Mouse (Mus musculus): ENCODE data around the gene Ldoc1. TPM values are rescaled to one million over a fixed set of nuclear protein-coding genes. Genes with fewer than 3 reads are reported as not detected.

The Ldoc1 gene
- 1.8 and 2.1 TPM in 2 replicates for polyA plus RNA-seq (2011; ENCODE audit: insufficient read depth, insufficient read length, low read depth, missing spikeins)

- H3K4me3 ChIP-seq (ENCODE audit: low read depth, low read length): peak within 1 kb of the TSS; percentile 47
- H3K36me3 ChIP-seq (ENCODE audit: control insufficient read depth, insufficient read depth, low read length, poor library complexity, severe bottlenecking): no peaks in the 10 kb centered on the region
- no peak for TF ChIP-seq CTCF (IDR thresholded peaks at IDR 0.05; ENCODE audit: low read depth, low read length)
- TF ChIP-seq POLR2A (IDR thresholded peaks at IDR 0.05; ENCODE audit: insufficient read depth, low read length): no peak
- no peak for TF ChIP-seq EP300 (IDR thresholded peaks at IDR 0.05; ENCODE audit: insufficient read depth, low read depth, low read length)
- no peaks in the 10 kb centered on the region for H3K9me3 ChIP-seq (replicated peaks; ENCODE audit: control insufficient read depth, insufficient read depth, low read length, poor library complexity, severe bottlenecking)
- no peaks in the 10 kb centered on the region for H3K27me3 ChIP-seq (ENCODE audit: control insufficient read depth, insufficient read depth, low read length, poor library complexity, severe bottlenecking)
- no peak within 1 kb of the TSS for H3K27ac ChIP-seq (ENCODE audit: insufficient read depth, low read length)
- no peaks in the 10 kb centered on the region for H3K4me1 ChIP-seq (ENCODE audit: control insufficient read depth, insufficient read depth, low read length)
- no peak within 1 kb of the TSS for H3K9ac ChIP-seq (ENCODE audit: low read depth, poor library complexity, severe bottlenecking)
These were observed at the start of gene Ldoc1 for GRCm38 (mm10) chrX:61709302-61710033. TSS of gene Ldoc1 (plus strand) at chrX:61709497.

GRCm38 (mm10) chrX:61710131-61710530, 834 bp downstream of the Ldoc1 start:
- no peaks in the 10 kb centered on the region for H3K4me1 ChIP-seq (ENCODE audit: control insufficient read depth, insufficient read depth, low read length)
- no peak overlapping the region for H3K9ac ChIP-seq (ENCODE audit: low read depth, poor library complexity, severe bottlenecking)
- TF ChIP-seq EP300 (IDR thresholded peaks at IDR 0.05; ENCODE audit: insufficient read depth, low read depth, low read length): no peak
- no peak for TF ChIP-seq POLR2A (IDR thresholded peaks at IDR 0.05; ENCODE audit: insufficient read depth, low read length)
- no peak for TF ChIP-seq CTCF (IDR thresholded peaks at IDR 0.05; ENCODE audit: low read depth, low read length)
- H3K4me3 ChIP-seq (ENCODE audit: low read depth, low read length): no peak overlapping the region
- H3K36me3 ChIP-seq (ENCODE audit: control insufficient read depth, insufficient read depth, low read length, poor library complexity, severe bottlenecking): no peaks in the 10 kb centered on the region
- H3K9me3 ChIP-seq (replicated peaks; ENCODE audit: control insufficient read depth, insufficient read depth, low read length, poor library complexity, severe bottlenecking): no peaks in the 10 kb centered on the region
- H3K27me3 ChIP-seq (ENCODE audit: control insufficient read depth, insufficient read depth, low read length, poor library complexity, severe bottlenecking): no peaks in the 10 kb centered on the region
- H3K27ac ChIP-seq (ENCODE audit: insufficient read depth, low read length): no peak overlapping the region

GRCm38 (mm10) chrX:61722281-61723028, 13.2 kb downstream of the Ldoc1 start:
- Histone ChIP-seq H3K4me1 (ENCODE audit: control insufficient read depth, insufficient read depth, low read length) (no peaks in the 10 kb centered on the region), H3K9me3 (replicated peaks; ENCODE audit: control insufficient read depth, insufficient read depth, low read length, poor library complexity, severe bottlenecking) (no peaks in the 10 kb centered on the region), H3K36me3 (ENCODE audit: control insufficient read depth, insufficient read depth, low read length, poor library complexity, severe bottlenecking) (no peaks in the 10 kb centered on the region), H3K27me3 (ENCODE audit: control insufficient read depth, insufficient read depth, low read length, poor library complexity, severe bottlenecking) (no peaks in the 10 kb centered on the region), H3K4me3 (ENCODE audit: low read depth, low read length) (peak overlapping the region; percentile 24), H3K9ac (ENCODE audit: low read depth, poor library complexity, severe bottlenecking) (peak overlapping the region; percentile 39; the same call in 1 of the 2 replicates), H3K27ac (ENCODE audit: insufficient read depth, low read length) (peak overlapping the region; percentile 84)
- TF ChIP-seq EP300 (IDR thresholded peaks at IDR 0.05; ENCODE audit: insufficient read depth, low read depth, low read length) (no peak), POLR2A (IDR thresholded peaks at IDR 0.05; ENCODE audit: insufficient read depth, low read length) (peak; percentile 7)

GRCm38 (mm10) chrX:61723029-61723980, 14.0 kb downstream of the Ldoc1 start:
- Histone ChIP-seq H3K4me1 (ENCODE audit: control insufficient read depth, insufficient read depth, low read length) (no peaks in the 10 kb centered on the region), H3K36me3 (ENCODE audit: control insufficient read depth, insufficient read depth, low read length, poor library complexity, severe bottlenecking) (no peaks in the 10 kb centered on the region), H3K9ac (ENCODE audit: low read depth, poor library complexity, severe bottlenecking) (peak overlapping the region; percentile 39; the same call in 1 of the 2 replicates), H3K4me3 (ENCODE audit: low read depth, low read length) (peak overlapping the region; percentile 24), H3K27ac (ENCODE audit: insufficient read depth, low read length) (peak overlapping the region; percentile 84), H3K9me3 (replicated peaks; ENCODE audit: control insufficient read depth, insufficient read depth, low read length, poor library complexity, severe bottlenecking) (no peaks in the 10 kb centered on the region), H3K27me3 (ENCODE audit: control insufficient read depth, insufficient read depth, low read length, poor library complexity, severe bottlenecking) (no peaks in the 10 kb centered on the region)
- no peak for TF ChIP-seq EP300 (IDR thresholded peaks at IDR 0.05; ENCODE audit: insufficient read depth, low read depth, low read length)
- no peak for TF ChIP-seq CTCF (IDR thresholded peaks at IDR 0.05; ENCODE audit: low read depth, low read length)
- TF ChIP-seq POLR2A (IDR thresholded peaks at IDR 0.05; ENCODE audit: insufficient read depth, low read length): no peak

- TF ChIP-seq POLR2A (IDR thresholded peaks at IDR 0.05; ENCODE audit: insufficient read depth, low read length): no peak
- TF ChIP-seq EP300 (IDR thresholded peaks at IDR 0.05; ENCODE audit: insufficient read depth, low read depth, low read length): no peak
- no peak for TF ChIP-seq CTCF (IDR thresholded peaks at IDR 0.05; ENCODE audit: low read depth, low read length)
- no peaks in the 10 kb centered on the region for H3K27me3 ChIP-seq (ENCODE audit: control insufficient read depth, insufficient read depth, low read length, poor library complexity, severe bottlenecking)
- no peak overlapping the region for H3K4me3 ChIP-seq (ENCODE audit: low read depth, low read length)
- no peaks in the 10 kb centered on the region for H3K4me1 ChIP-seq (ENCODE audit: control insufficient read depth, insufficient read depth, low read length)
- no peaks in the 10 kb centered on the region for H3K36me3 ChIP-seq (ENCODE audit: control insufficient read depth, insufficient read depth, low read length, poor library complexity, severe bottlenecking)
- no peak overlapping the region for H3K9ac ChIP-seq (ENCODE audit: low read depth, poor library complexity, severe bottlenecking)
- peak overlapping the region; percentile 63; the same call in 1 of the 2 replicates for H3K27ac ChIP-seq (ENCODE audit: insufficient read depth, low read length)
- no peaks in the 10 kb centered on the region for H3K9me3 ChIP-seq (replicated peaks; ENCODE audit: control insufficient read depth, insufficient read depth, low read length, poor library complexity, severe bottlenecking)
These were observed 18.4 kb downstream of the Ldoc1 start for GRCm38 (mm10) chrX:61727516-61728310.
